26 mouse cellular contexts compared by ENCODE assay signal in genomic region chr15:16213354-16213753, GRCm38 (mm10).
DNase-seq lines count a peak whose midpoint lies in the region; ATAC-seq and TF ChIP-seq lines count a peak whose summit lies in the region.
"Had no signal": no experiment of that assay in that cellular context is flagged by ENCODE, and none has a peak within 500 bp of the region (broad histone marks: within the 10 kb centered on the region; RNA-seq: fewer than 3 reads in every experiment).

No protein-coding gene starts in this region.

- DNase-seq in heart, adult 11 months, result peak; percentile 71
- DNase-seq in heart, adult 9 months (ENCODE audit: low spot score in 2 of 2), result no peak
- DNase-seq in G1E (ENCODE audit: low spot score), result no peak
- DNase-seq in MN1 (ENCODE audit: low spot score), result no peak
- DNase-seq: adrenal gland, adult 2 months; adrenal gland, postnatal 10 days; adrenal gland, postnatal 25 days; B cell, adult 2 months; cerebellum, adult 11 months; cerebellum, adult 18-20 months; cerebellum, adult 8-10 months; cerebellum, adult 9-11 months; cerebellum, postnatal 14 days; cerebellum, postnatal 36 days; embryo, embryonic 11 days had no signal

- H3K27me3 ChIP-seq in G1E (ENCODE audit: insufficient read depth, low read length), result no peaks in the 10 kb centered on the region
- H3K27me3 ChIP-seq: CH12.LX; embryonic facial prominence, embryonic 13.5 days; embryonic facial prominence, embryonic 15.5 days; forebrain, embryonic 12.5 days; Patski had no signal

- peak; percentile 4; the same call in 1 of the 2 replicates for ATAC-seq in G1E (ENCODE audit: extremely low read depth, insufficient number of reproducible peaks, low FRiP score, poor library complexity, severe bottlenecking)
- ATAC-seq in frontal cortex, adult (ENCODE audit: low TSS enrichment), result no peak
- ATAC-seq: CD4-positive, CD25-positive, alpha-beta regulatory T cell, adult 4 months; forebrain, embryonic 14.5 days; forebrain, embryonic 16.5 days; Patski had no signal

- TF ChIP-seq CTCF in G1E (IDR thresholded peaks at IDR 0.05; ENCODE audit: low read depth, low read length), result no peak

- no peak overlapping the region for H3K4me3 ChIP-seq in G1E (ENCODE audit: low read depth, low read length)
- H3K4me3 ChIP-seq: embryonic facial prominence, embryonic 13.5 days; embryonic facial prominence, embryonic 15.5 days; erythroblast, embryonic 14.5 days; forebrain, embryonic 10.5 days; forebrain, embryonic 12.5 days had no signal

- no peaks in the 10 kb centered on the region for H3K36me3 ChIP-seq in G1E (replicated peaks)
- H3K36me3 ChIP-seq: embryonic facial prominence, embryonic 13.5 days; embryonic facial prominence, embryonic 15.5 days; forebrain, embryonic 10.5 days; forebrain, embryonic 12.5 days had no signal

- H3K9me3 ChIP-seq in G1E (replicated peaks), result peaks cover 6% of the 10 kb centered on the region
- H3K9me3 ChIP-seq: embryonic facial prominence, embryonic 13.5 days; embryonic facial prominence, embryonic 15.5 days; forebrain, embryonic 10.5 days; forebrain, embryonic 12.5 days had no signal

- H3K4me1 ChIP-seq in G1E (ENCODE audit: insufficient read depth, low read depth, low read length), result no peaks in the 10 kb centered on the region
- H3K4me1 ChIP-seq: embryonic facial prominence, embryonic 13.5 days; embryonic facial prominence, embryonic 15.5 days; forebrain, embryonic 10.5 days; forebrain, embryonic 12.5 days had no signal
